Mouse (Mus musculus) erythroblast, embryonic 14.5 days (primary cell): ENCODE results near the gene Irak3. TPM values are rescaled to one million over a fixed set of nuclear protein-coding genes. Genes with fewer than 3 reads are reported as not detected.
"Not testable (repeated sequence)": the region's sequence is repeated elsewhere in the genome, so short reads cannot be mapped to it uniquely, and the experiment has no call there.

Source experiments
- H3K27me3 ChIP-seq: 2 replicates; pipeline ENCODE4 v1.6.1; 2012; ENCODE audit warnings: inconsistent platforms; ENCODE audit not compliant: control insufficient read depth
- H3K36me3 ChIP-seq: 2 replicates; pipeline ENCODE4 v1.6.1; 2012; ENCODE audit warnings: mild to moderate bottlenecking, inconsistent platforms; ENCODE audit not compliant: control insufficient read depth
- H3K4me1 ChIP-seq: 2 replicates; pipeline ENCODE4 v1.6.1; 2012; ENCODE audit warnings: inconsistent platforms; ENCODE audit not compliant: control insufficient read depth
- H3K4me3 ChIP-seq: replicated peaks from 2 replicates; pipeline ENCODE3; 2012; ENCODE audit warnings: moderate library complexity, mild to moderate bottlenecking, inconsistent platforms
- H3K9me3 ChIP-seq: 2 replicates; pipeline ENCODE4 v1.6.1; 2012; ENCODE audit warnings: low read length, inconsistent platforms, mixed read lengths; ENCODE audit not compliant: control insufficient read depth
- GATA1 ChIP-seq: IDR thresholded peaks from 2 replicates; pipeline ENCODE4 v1.6.1; 2012; ENCODE audit warnings: low read length, inconsistent platforms, mixed read lengths
- TAL1 ChIP-seq: IDR thresholded peaks from 3 replicates; pipeline ENCODE4 v1.6.1; 2012; ENCODE audit warnings: low read length, inconsistent platforms, mixed read lengths
- polyA plus RNA-seq: library from polyadenylated mRNA; stranded (reverse); fragments of >175 nt; gene quantifications from 2 replicates; pipeline ENCODE4 v1.2.3, GENCODE M21; 2012

Irak3 gene
- polyA plus RNA-seq, 1 experiment = not detected

GRCm38 (mm10) chr10:120115249-120115648 is 86.7 kb downstream of the Irak3 start:
- peaks cover 4% of the 10 kb centered on the region; the same call in 1 of the 2 replicates for H3K9me3 ChIP-seq
- H3K36me3 ChIP-seq = peaks cover 12% of the 10 kb centered on the region
- H3K4me3 ChIP-seq = no peak overlapping the region
- no peaks in the 10 kb centered on the region for H3K27me3 ChIP-seq
- H3K4me1 ChIP-seq = peaks cover 24% of the 10 kb centered on the region
- TF ChIP-seq TAL1 (no peak), GATA1 (no peak)

- TF ChIP-seq GATA1 (no peak), TAL1 (no peak)
- H3K36me3 ChIP-seq = peaks cover 20% of the 10 kb centered on the region
- no peak overlapping the region for H3K4me3 ChIP-seq
- peaks cover 24% of the 10 kb centered on the region for H3K4me1 ChIP-seq
- H3K27me3 ChIP-seq = no peaks in the 10 kb centered on the region
- no peaks in the 10 kb centered on the region for H3K9me3 ChIP-seq
These were observed 87.4 kb downstream of the Irak3 start for GRCm38 (mm10) chr10:120114493-120114892.

- Histone ChIP-seq H3K4me3 (no peak overlapping the region), H3K9me3 (no peaks in the 10 kb centered on the region), H3K27me3 (no peaks in the 10 kb centered on the region), H3K36me3 (peaks cover 25% of the 10 kb centered on the region), H3K4me1 (peaks cover 24% of the 10 kb centered on the region)
- no peak for TF ChIP-seq GATA1
- TF ChIP-seq TAL1 = no peak
These were observed 88.0 kb downstream of the Irak3 start for GRCm38 (mm10) chr10:120113980-120114379.

- peaks cover 30% of the 10 kb centered on the region for H3K36me3 ChIP-seq
- H3K9me3 ChIP-seq, H3K27me3 ChIP-seq: not testable (repeated sequence)
- H3K4me3 ChIP-seq = peak overlapping the region; percentile 68
- peaks cover 24% of the 10 kb centered on the region for H3K4me1 ChIP-seq
These were observed 88.4 kb downstream of the Irak3 start for GRCm38 (mm10) chr10:120113482-120113881.

GRCm38 (mm10) chr10:120112507-120113396 is 89.2 kb downstream of the Irak3 start, which contains the start of gene Helb:
Gene Helb (minus strand): TSS chr10:120112987.
- TF ChIP-seq TAL1 (no peak), GATA1 (no peak)
- H3K36me3 ChIP-seq = peaks cover 37% of the 10 kb centered on the region
- H3K4me1 ChIP-seq = peaks cover 24% of the 10 kb centered on the region
- peak within 1 kb of the TSS; percentile 68 for H3K4me3 ChIP-seq
- H3K27me3 ChIP-seq = no peaks in the 10 kb centered on the region
- no peaks in the 10 kb centered on the region for H3K9me3 ChIP-seq

- TF ChIP-seq TAL1 (no peak), GATA1 (no peak)
These were observed 90.1 kb downstream of the Irak3 start for GRCm38 (mm10) chr10:120111691-120112319.

GRCm38 (mm10) chr10:120100806-120101205 is 101.1 kb downstream of the Irak3 start:
- Histone ChIP-seq H3K36me3 (peaks cover 95% of the 10 kb centered on the region), H3K4me3 (no peak overlapping the region), H3K4me1 (peaks cover 2% of the 10 kb centered on the region), H3K27me3 (no peaks in the 10 kb centered on the region), H3K9me3 (no peaks in the 10 kb centered on the region)
- TF ChIP-seq GATA1 (no peak), TAL1 (no peak)

More at GRCm38 (mm10) chr10:120111691-120112319, 90.1 kb downstream of the Irak3 start:
- Histone ChIP-seq H3K36me3 (peaks cover 47% of the 10 kb centered on the region), H3K9me3 (no peaks in the 10 kb centered on the region), H3K4me1 (peaks cover 24% of the 10 kb centered on the region), H3K4me3 (peak overlapping the region; percentile 68), H3K27me3 (no peaks in the 10 kb centered on the region)

GRCm38 (mm10) chr10:120097564-120097963 is 104.4 kb downstream of the Irak3 start:
- peaks cover 2% of the 10 kb centered on the region for H3K4me1 ChIP-seq
- peaks cover 96% of the 10 kb centered on the region for H3K36me3 ChIP-seq
- no peak overlapping the region for H3K4me3 ChIP-seq
- TF ChIP-seq GATA1 (no peak), TAL1 (no peak)
- H3K27me3 ChIP-seq = no peaks in the 10 kb centered on the region
- no peaks in the 10 kb centered on the region for H3K9me3 ChIP-seq

- TF ChIP-seq TAL1 (no peak), GATA1 (no peak)
- H3K4me1 ChIP-seq = no peaks in the 10 kb centered on the region
- peaks cover 96% of the 10 kb centered on the region for H3K36me3 ChIP-seq
- H3K4me3 ChIP-seq = no peak overlapping the region
- H3K27me3 ChIP-seq = no peaks in the 10 kb centered on the region
- H3K9me3 ChIP-seq = no peaks in the 10 kb centered on the region
These were observed 106.2 kb downstream of the Irak3 start for GRCm38 (mm10) chr10:120095716-120096115.
